Mouse (Mus musculus) hindbrain, postnatal 0 days (tissue): Measurements from ENCODE around the gene Crisp3. TPM values are rescaled to one million over a fixed set of nuclear protein-coding genes. Genes with fewer than 3 reads are reported as not detected.
A peak's percentile ranks its signal among the peaks of the same experiment; 100 is the strongest.
"Not testable (repeated sequence)": the region's sequence is repeated elsewhere in the genome, so short reads cannot be mapped to it uniquely, and the experiment has no call there.

Experiments
- ATAC-seq: fragments of 200-750 bp; cut with Nextera tagmentation; 2 replicates; pipeline ENCODE4 v1.8.0; 2017; ENCODE audit warnings: mild to moderate bottlenecking, moderate TSS enrichment, moderate library complexity
- DNase-seq: peaks from one replicate; pipeline ENCODE4 v3.0.0-alpha.2; 2015; ENCODE audit warnings: low spot score
- H3K27ac ChIP-seq: fragments of 300-500 bp; sonication (generic); 2 replicates; pipeline ENCODE4 v1.5.1; 2014; ENCODE audit warnings: mild to moderate bottlenecking
- H3K27me3 ChIP-seq: fragments of 300-500 bp; sonication (generic); 2 replicates; pipeline ENCODE4 v1.6.1; 2014; ENCODE audit warnings: low read length, mixed read lengths; ENCODE audit not compliant: insufficient read depth
- H3K36me3 ChIP-seq: fragments of 300-500 bp; sonication (generic); 2 replicates; pipeline ENCODE4 v1.6.1; 2014; ENCODE audit warnings: low read length, mixed read lengths; ENCODE audit not compliant: insufficient read depth
- H3K4me1 ChIP-seq: fragments of 300-500 bp; sonication (generic); 2 replicates; pipeline ENCODE4 v1.6.1; 2014; ENCODE audit warnings: antibody characterized with exemption, low read length, mixed read lengths; ENCODE audit not compliant: insufficient read depth
- H3K4me2 ChIP-seq: fragments of 300-500 bp; sonication (generic); 2 replicates; pipeline ENCODE4 v1.6.1; 2014; ENCODE audit warnings: low read depth, mild to moderate bottlenecking, low read length, moderate library complexity, mixed read lengths
- H3K4me3 ChIP-seq: fragments of 300-500 bp; sonication (generic); 2 replicates; pipeline ENCODE4 v1.5.1; 2014; ENCODE audit warnings: low read length
- H3K9ac ChIP-seq: fragments of 300-500 bp; sonication (generic); replicated peaks from 2 replicates; pipeline ENCODE4 v1.6.1; 2014; ENCODE audit warnings: mild to moderate bottlenecking, low read length, moderate library complexity, mixed read lengths
- H3K9me3 ChIP-seq: fragments of 300-500 bp; sonication (generic); 2 replicates; pipeline ENCODE4 v1.6.1; 2016; ENCODE audit warnings: low read length, mixed read lengths
- CTCF ChIP-seq: IDR thresholded peaks from 2 replicates; pipeline ENCODE4 v1.5.1; 2016; ENCODE audit warnings: antibody characterized with exemption, control low read depth, low read depth
- WGBS: fragments of 180-500 bp; shearing (Covaris S2); extraction: QIAGEN DNeasy Blood & Tissue Kit; methylation state at CpG from one replicate; pipeline ENCODE4 v1.1.7; 2014; 5-methylcytosine and 5-hydroxymethylcytosine counted together
- polyA plus RNA-seq: library from polyadenylated mRNA; unstranded; fragments of >200 nt; fragmentation: Nextera tagmentation; extraction: Ambion mirVana; gene quantifications from 2 replicates; pipeline ENCODE4 v1.2.1, GENCODE M21; 2015
- total RNA-seq: library from RNA; depleted of rRNA; stranded (reverse); fragments of >200 nt; gene quantifications from 2 replicates; pipeline ENCODE4 v1.2.3, GENCODE M21; 2014; rRNA removed

Gene Crisp3
- total RNA-seq = 0.10 TPM in 1 of 2 replicates, not detected in the other
- polyA plus RNA-seq = 0.14 TPM in 1 of 2 replicates, not detected in the other

GRCm38 (mm10) chr17:40242135-40242534 lies at the start of gene Crisp3:
Crisp3 (minus strand) TSS chr17:40242288.
- Histone ChIP-seq H3K4me2 (no peak within 1 kb of the TSS), H3K4me3 (no peak within 1 kb of the TSS), H3K4me1 (no peaks in the 10 kb centered on the region), H3K27ac (no peak within 1 kb of the TSS), H3K9me3 (no peaks in the 10 kb centered on the region), H3K9ac (no peak within 1 kb of the TSS), H3K36me3 (no peaks in the 10 kb centered on the region), H3K27me3 (no peaks in the 10 kb centered on the region)
- TF ChIP-seq CTCF = no peak
- DNase-seq = no peak
- no peak for ATAC-seq

- H3K9me3 ChIP-seq = no peaks in the 10 kb centered on the region
- H3K9ac ChIP-seq = no peak overlapping the region
- H3K4me2 ChIP-seq = no peak overlapping the region
- H3K36me3 ChIP-seq = no peaks in the 10 kb centered on the region
- H3K27me3 ChIP-seq = no peaks in the 10 kb centered on the region
- ATAC-seq = no peak
- H3K4me3 ChIP-seq = no peak overlapping the region
- TF ChIP-seq CTCF = peak; percentile 49
- WGBS = 74% methylated on average over 2 of the region's 2 CpGs
- H3K4me1 ChIP-seq = no peaks in the 10 kb centered on the region
- H3K27ac ChIP-seq = no peak overlapping the region
- DNase-seq = peak; percentile 28
These were observed 43.3 kb upstream of the Crisp3 start for GRCm38 (mm10) chr17:40285435-40285834.

- Histone ChIP-seq H3K27ac (no peak overlapping the region), H3K9ac (no peak overlapping the region), H3K4me2 (no peak overlapping the region), H3K27me3 (no peaks in the 10 kb centered on the region), H3K36me3 (no peaks in the 10 kb centered on the region), H3K9me3 (no peaks in the 10 kb centered on the region), H3K4me1 (no peaks in the 10 kb centered on the region), H3K4me3 (no peak overlapping the region)
- ATAC-seq (no peak), DNase-seq (no peak)
- WGBS = 66% methylated on average over 1 of the region's 1 CpGs
- no peak for TF ChIP-seq CTCF
These were observed 33.4 kb upstream of the Crisp3 start for GRCm38 (mm10) chr17:40275519-40275918.

GRCm38 (mm10) chr17:40274906-40275470 lies 32.9 kb upstream of the Crisp3 start:
- Histone ChIP-seq H3K9me3 (no peaks in the 10 kb centered on the region), H3K27ac (no peak overlapping the region), H3K4me3 (no peak overlapping the region), H3K9ac (no peak overlapping the region), H3K36me3 (no peaks in the 10 kb centered on the region), H3K27me3 (no peaks in the 10 kb centered on the region), H3K4me2 (no peak overlapping the region), H3K4me1 (no peaks in the 10 kb centered on the region)
- no peak for ATAC-seq
- peak; percentile 2 for DNase-seq
- TF ChIP-seq CTCF = no peak
- WGBS = 34% methylated on average over 1 of the region's 1 CpGs

GRCm38 (mm10) chr17:40252487-40252886 lies 10.4 kb upstream of the Crisp3 start:
- WGBS = 76% methylated on average over 1 of the region's 1 CpGs
- Histone ChIP-seq H3K36me3 (no peaks in the 10 kb centered on the region), H3K4me3 (no peak overlapping the region), H3K9me3 (no peaks in the 10 kb centered on the region), H3K4me2 (no peak overlapping the region), H3K9ac (no peak overlapping the region), H3K27me3 (no peaks in the 10 kb centered on the region), H3K27ac (no peak overlapping the region), H3K4me1 (no peaks in the 10 kb centered on the region)
- ATAC-seq (no peak), DNase-seq (no peak)
- no peak for TF ChIP-seq CTCF

GRCm38 (mm10) chr17:40208540-40208939 lies 33.5 kb downstream of the Crisp3 start, which contains the start of gene Pgk2:
Pgk2 (minus strand) TSS chr17:40208640.
- no peak for ATAC-seq
- no peak for TF ChIP-seq CTCF
- H3K4me1 ChIP-seq = no peaks in the 10 kb centered on the region
- no peaks in the 10 kb centered on the region for H3K9me3 ChIP-seq
- 71% methylated on average over 4 of the region's 4 CpGs for WGBS
- H3K9ac ChIP-seq = no peak within 1 kb of the TSS
- H3K36me3 ChIP-seq = no peaks in the 10 kb centered on the region
- H3K27ac ChIP-seq = no peak within 1 kb of the TSS
- no peak within 1 kb of the TSS for H3K4me2 ChIP-seq
- DNase-seq = no peak
- H3K4me3 ChIP-seq = no peak within 1 kb of the TSS
- H3K27me3 ChIP-seq = no peaks in the 10 kb centered on the region

- DNase-seq, ATAC-seq, H3K4me2 ChIP-seq, H3K27me3 ChIP-seq, H3K4me3 ChIP-seq, H3K27ac ChIP-seq, H3K4me1 ChIP-seq, H3K9ac ChIP-seq, H3K9me3 ChIP-seq, H3K36me3 ChIP-seq: not testable (repeated sequence)
These were observed 40.3 kb downstream of the Crisp3 start for GRCm38 (mm10) chr17:40201803-40202202.

GRCm38 (mm10) chr17:40190192-40190591 lies 51.9 kb downstream of the Crisp3 start:
- not testable (repeated sequence) for H3K36me3 ChIP-seq, ATAC-seq, DNase-seq, H3K27ac ChIP-seq, H3K9ac ChIP-seq, H3K4me2 ChIP-seq, H3K9me3 ChIP-seq, H3K4me1 ChIP-seq, H3K27me3 ChIP-seq, H3K4me3 ChIP-seq
- 85% methylated on average over 4 of the region's 4 CpGs for WGBS

Other genes starting within 250 kb of the Crisp3 start
- not detected in 2 replicates for gene AC192777.2, start 146.8 kb downstream of the Crisp3 start, total RNA-seq
- gene AC192777.2, start 146.8 kb downstream of the Crisp3 start, polyA plus RNA-seq = not detected in 2 replicates
- gene Pgk2, start 33.6 kb downstream of the Crisp3 start, total RNA-seq = not detected in 2 replicates
- not detected in 2 replicates for gene Pgk2, start 33.6 kb downstream of the Crisp3 start, polyA plus RNA-seq
- gene Crisp1, start 76.9 kb upstream of the Crisp3 start, total RNA-seq = not detected in 2 replicates
- 0.16 TPM in 1 of 2 replicates, not detected in the other for gene Crisp1, start 76.9 kb upstream of the Crisp3 start, polyA plus RNA-seq